Mouse (Mus musculus): Measurements from ENCODE around the gene Ankzf1.
"Not testable (repeated sequence)": the region's sequence is repeated elsewhere in the genome, so short reads cannot be mapped to it uniquely, and the experiment has no call there.

The Ankzf1 gene

GRCm38 (mm10) chr1:75225473-75225872, 33.5 kb downstream of the Ankzf1 start:
- no peak for DNase-seq (ENCODE audit: low spot score in 2 of 2)

- no peak for DNase-seq (ENCODE audit: low spot score in 2 of 2)
Measured at GRCm38 (mm10) chr1:75226138-75226537, 34.2 kb downstream of the Ankzf1 start.

GRCm38 (mm10) chr1:75227653-75228052, 35.7 kb downstream of the Ankzf1 start:
- DNase-seq (ENCODE audit: low spot score in 2 of 2): no peak

GRCm38 (mm10) chr1:75229158-75229557, 37.2 kb downstream of the Ankzf1 start:
- peak in 1 of 2 experiments; percentile 65 for DNase-seq (ENCODE audit: low spot score in 2 of 2)

GRCm38 (mm10) chr1:75230335-75230994, 38.5 kb downstream of the Ankzf1 start:
- no peak for DNase-seq (ENCODE audit: low spot score in 2 of 2)

GRCm38 (mm10) chr1:75231224-75231623, 39.3 kb downstream of the Ankzf1 start:
- DNase-seq (ENCODE audit: low spot score in 2 of 2): no peak

GRCm38 (mm10) chr1:75231664-75232152, 39.8 kb downstream of the Ankzf1 start, which contains the start of gene A630095N17Rik:
Gene A630095N17Rik (minus strand): TSS chr1:75232102.
- DNase-seq (ENCODE audit: low spot score in 2 of 2): no peak

GRCm38 (mm10) chr1:75232489-75232888, 40.5 kb downstream of the Ankzf1 start:
- DNase-seq (ENCODE audit: low spot score in 2 of 2): not testable (repeated sequence)

- peak; percentile 78 to 81 for DNase-seq (ENCODE audit: low spot score in 2 of 2)
Measured at GRCm38 (mm10) chr1:75234606-75235005, 42.7 kb downstream of the Ankzf1 start.

GRCm38 (mm10) chr1:75236117-75237050, 44.4 kb downstream of the Ankzf1 start, which contains the start of gene Dnajb2:
Gene Dnajb2 (plus strand): TSS chr1:75236406.
- peak; percentile 89 to 90 for DNase-seq (ENCODE audit: low spot score in 2 of 2)

GRCm38 (mm10) chr1:75239591-75239990, 47.6 kb downstream of the Ankzf1 start:
- DNase-seq (ENCODE audit: low spot score in 2 of 2): no peak

- no peak for DNase-seq (ENCODE audit: low spot score in 2 of 2)
Measured at GRCm38 (mm10) chr1:75243411-75243810, 51.5 kb downstream of the Ankzf1 start.

- DNase-seq (ENCODE audit: low spot score in 2 of 2): no peak
Measured at GRCm38 (mm10) chr1:75244175-75244826, 52.4 kb downstream of the Ankzf1 start.

GRCm38 (mm10) chr1:75244836-75245235, 52.9 kb downstream of the Ankzf1 start:
- DNase-seq (ENCODE audit: low spot score in 2 of 2): no peak

GRCm38 (mm10) chr1:75247071-75247930, 55.4 kb downstream of the Ankzf1 start:
- DNase-seq (ENCODE audit: low spot score in 2 of 2): no peak

- DNase-seq (ENCODE audit: low spot score in 2 of 2): no peak
Measured at GRCm38 (mm10) chr1:75248041-75248772, 56.3 kb downstream of the Ankzf1 start.

All from spleen, postnatal 36 days (tissue).